Mouse (Mus musculus) T-helper 2 cell (primary cell): ENCODE measurements around the gene Gale.

Experiments used
- in situ Hi-C: fragments of 300-600 bp; cut with MboI, MseI; formaldehyde crosslinking; loops from one replicate; pipeline ENCODE4 v1.15.1; 2025; ENCODE audit warnings: high pct_unique_total_duplicates

The Gale gene

GRCm38 (mm10) chr4:136006821-136007220, 43.3 kb downstream of the Gale start:
- in situ Hi-C loops, result loop anchor here (5.0 kb wide), 1 partner anchor 50 kb away; no protein-coding TSS in a partner anchor

DNA sequence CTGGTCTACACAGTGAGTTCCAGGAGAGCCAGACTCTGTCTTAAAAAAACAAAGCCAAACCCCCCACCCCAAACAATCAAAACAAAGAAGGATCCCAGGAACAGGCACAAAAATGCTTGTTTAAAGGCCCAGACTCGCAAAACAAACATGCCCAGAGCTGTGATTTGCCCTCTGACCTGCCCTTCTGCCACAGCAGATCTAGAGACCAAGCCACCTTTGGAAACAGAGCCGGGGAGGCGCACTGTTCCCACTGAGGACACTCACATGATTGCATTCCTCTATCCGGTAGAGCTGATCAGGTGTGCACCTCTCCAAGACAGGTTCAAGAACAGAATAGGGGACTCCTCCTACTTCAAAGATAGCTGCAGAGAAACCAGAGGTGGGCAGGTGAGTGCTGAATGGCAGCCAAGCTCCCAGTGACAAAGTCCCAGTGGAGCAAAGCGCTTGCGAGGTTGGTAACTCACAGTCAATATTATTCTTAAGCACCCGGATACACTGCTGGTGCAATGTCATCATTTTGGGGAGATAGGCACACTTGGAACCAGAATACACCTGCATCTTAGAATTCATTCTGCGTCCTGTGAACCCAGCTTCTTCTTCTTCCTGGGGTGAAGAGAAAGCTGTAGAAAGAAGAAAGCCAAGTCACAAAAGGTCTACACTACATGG, 45.4 kb downstream of the Gale start:
- in situ Hi-C loops, result loop anchor here (5.0 kb wide), 1 partner anchor 48 kb away; no protein-coding TSS in a partner anchor

GRCm38 (mm10) chr4:136010586-136010985, 47.1 kb downstream of the Gale start:
- in situ Hi-C loops, result no loop called here

- in situ Hi-C loops, result no loop called here
Observed at GRCm38 (mm10) chr4:136016059-136016602, 52.6 kb downstream of the Gale start.
